Mouse (Mus musculus) spleen, postnatal 36 days (tissue): ENCODE data around the gene Elfn1.

ENCODE experiments used
- DNase-seq, 2 experiments: peaks; one replicate each; pipeline ENCODE4 v3.0.0; 2022; ENCODE audit warnings: low spot score in 2 of 2, mixed read lengths in 1 of 2

The Elfn1 gene

DNA sequence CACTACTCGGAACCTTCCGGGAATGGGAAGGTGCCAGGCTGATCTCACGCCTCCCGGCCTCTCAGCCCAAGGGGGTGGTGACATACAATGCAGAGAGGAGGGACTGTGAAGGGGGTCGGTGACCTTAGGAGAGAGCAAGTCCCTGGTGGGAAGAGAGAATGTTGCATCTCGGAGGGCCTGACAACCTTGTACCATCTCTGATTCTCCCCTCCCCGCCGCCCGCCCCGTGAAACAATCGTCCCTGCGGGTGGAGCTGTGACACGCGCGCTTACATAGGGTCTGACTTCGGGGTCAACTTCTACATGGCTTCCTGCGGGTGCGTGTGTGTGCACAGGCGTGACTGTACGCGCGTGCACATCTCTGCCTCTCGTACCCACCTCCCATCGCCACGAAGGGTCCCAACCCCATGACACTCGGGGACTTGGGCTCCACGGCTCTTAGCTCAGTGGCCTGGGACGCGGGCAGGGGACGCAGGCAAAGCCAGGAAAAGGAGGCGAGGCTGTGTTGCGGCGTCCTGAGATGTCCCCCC lies at the start of gene Elfn1:
TSS of gene Elfn1 (plus strand) at position 230 of the 529 bp plus-strand sequence.
- DNase-seq: no peak

GRCm38 (mm10) chr5:139860328-139861104 lies 47.2 kb upstream of the Elfn1 start:
- no peak for DNase-seq

DNA sequence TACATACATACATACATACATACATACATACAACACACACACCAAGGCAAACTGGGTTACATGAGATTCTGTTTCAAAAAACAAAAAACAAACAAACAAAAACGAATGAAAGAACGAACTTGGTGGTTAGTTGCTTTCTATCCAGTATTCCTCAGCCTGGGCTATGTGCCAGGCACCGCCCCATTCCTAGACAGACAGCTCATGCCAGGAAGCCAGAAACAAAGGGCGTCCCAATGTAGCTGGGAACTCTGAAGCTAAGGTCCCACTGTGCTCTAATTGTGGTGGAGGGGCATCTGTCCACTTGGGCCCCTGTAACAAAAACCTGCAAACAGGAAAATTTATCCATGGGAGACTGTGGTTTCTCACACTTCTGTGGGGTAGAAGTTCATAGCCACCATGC lies 45.0 kb upstream of the Elfn1 start:
- DNase-seq: no peak

- DNase-seq: no peak
Observed at GRCm38 (mm10) chr5:139870886-139871285, 36.9 kb upstream of the Elfn1 start.

DNA sequence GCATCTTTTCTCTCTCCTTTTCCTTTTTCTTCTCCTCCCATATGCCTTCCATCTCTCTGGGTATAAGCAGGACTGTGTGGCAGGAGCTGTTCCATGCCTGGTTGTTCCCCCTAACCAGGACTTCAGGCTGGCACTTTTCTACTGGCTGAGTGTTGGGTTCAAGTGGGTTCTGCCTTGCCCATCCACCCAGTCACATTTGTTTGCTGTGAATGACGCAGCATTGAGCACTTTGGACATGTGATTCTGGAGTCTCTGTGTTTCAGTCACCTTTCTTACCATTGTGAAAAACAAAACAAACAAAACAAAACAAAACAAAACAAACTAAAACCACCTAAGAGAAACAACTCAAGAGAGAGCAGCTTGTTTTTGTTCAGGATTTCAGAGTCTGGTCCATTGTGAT lies 36.2 kb upstream of the Elfn1 start:
- DNase-seq: no peak

- DNase-seq: no peak
Observed at GRCm38 (mm10) chr5:139877563-139877962, 30.2 kb upstream of the Elfn1 start.

- no peak for DNase-seq
Observed at GRCm38 (mm10) chr5:139879694-139880093, 28.0 kb upstream of the Elfn1 start.

- no peak for DNase-seq
Observed at GRCm38 (mm10) chr5:139881161-139881560, 26.6 kb upstream of the Elfn1 start.

DNA sequence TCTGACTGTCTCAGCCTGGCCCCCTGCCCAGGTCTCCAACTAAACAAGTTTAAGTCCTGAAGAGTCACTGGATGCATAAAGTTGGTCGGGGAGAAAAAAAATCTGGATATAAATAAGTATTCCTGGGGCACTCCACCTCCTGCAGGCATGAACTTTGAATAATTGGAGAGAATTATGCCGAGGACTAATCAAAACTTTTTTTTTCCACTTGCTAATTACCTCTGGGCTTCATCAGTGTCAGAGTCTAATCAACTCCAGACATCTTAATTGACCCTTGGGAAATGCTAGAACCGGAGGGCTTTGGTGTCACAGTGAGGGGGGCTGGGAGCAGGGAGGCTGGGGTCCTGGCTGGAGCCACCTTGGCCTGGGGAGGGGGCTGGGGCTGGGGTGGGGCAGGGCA lies 19.1 kb upstream of the Elfn1 start:
- no peak for DNase-seq

- DNase-seq: no peak
Observed at GRCm38 (mm10) chr5:139889370-139889769, 18.4 kb upstream of the Elfn1 start.

DNA sequence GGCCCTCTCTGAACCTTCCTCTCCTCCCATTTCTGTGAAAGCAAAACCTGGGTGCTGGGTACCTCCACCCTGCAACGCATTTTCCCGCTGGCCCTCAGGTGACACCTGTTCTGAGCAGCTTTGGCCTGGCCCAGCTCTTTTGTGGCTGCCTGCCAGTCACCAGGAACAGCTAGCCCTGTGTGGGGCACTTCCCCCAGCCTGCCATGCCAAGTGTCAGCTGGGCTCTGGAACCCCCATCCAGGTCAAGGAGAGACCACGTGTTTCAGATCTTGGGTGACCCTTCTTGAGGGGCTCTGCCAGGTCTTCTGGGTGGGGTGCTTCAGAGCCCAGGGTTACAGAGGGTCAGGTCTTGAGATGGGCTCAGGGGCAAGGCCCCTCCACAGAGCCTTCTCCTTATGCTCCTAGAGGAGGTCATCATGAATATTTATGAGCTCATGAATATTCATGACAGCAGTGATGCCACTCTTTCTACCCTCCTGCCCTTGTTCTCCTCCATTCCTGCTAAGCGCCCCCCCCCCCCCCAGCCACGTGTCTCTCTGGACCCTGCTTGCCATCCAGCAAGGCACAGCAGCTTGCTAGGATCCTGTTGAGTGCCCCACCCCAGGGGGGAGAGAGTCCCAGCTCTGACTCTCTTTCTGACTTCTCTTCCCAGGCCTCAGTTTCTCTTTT lies 15.3 kb upstream of the Elfn1 start:
- no peak for DNase-seq

DNA sequence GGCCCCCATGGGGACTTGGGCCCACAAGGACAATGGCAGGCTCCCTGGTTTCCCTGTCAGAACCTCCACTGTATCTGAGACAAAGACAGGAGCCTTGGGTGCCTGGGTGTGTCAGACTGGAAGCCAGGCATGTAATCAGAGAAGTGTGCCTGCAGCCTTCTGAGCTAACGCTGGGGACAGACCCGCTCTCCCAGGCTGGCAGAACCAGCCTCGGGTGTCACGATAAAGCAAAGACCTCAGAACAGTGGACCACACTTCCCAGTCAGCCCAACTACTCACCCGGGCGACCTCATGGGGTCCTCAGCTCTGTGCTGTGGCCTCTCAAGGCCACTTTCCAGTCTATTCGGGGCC lies 14.8 kb upstream of the Elfn1 start:
- no peak for DNase-seq

- DNase-seq: no peak
Observed at GRCm38 (mm10) chr5:139894025-139894508, 13.7 kb upstream of the Elfn1 start.

DNA sequence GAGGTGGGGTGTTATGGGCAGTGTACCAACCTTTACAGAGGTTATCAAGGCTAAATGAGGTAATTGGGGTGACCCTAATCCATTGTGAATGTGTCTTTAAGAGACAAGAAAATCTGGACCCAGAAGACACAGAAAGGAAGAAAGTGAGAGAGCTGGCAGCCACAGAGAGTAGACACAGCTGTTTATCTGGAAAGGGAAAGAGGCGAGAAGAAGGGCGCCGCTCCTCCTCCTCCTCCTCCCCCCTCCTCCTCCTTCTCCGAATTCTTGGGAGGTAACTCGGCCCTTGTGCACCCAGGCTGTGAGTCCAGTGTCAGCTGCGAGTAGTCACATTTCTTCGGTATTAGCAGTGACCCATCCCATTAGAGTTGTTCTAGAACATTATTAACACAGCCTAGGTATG lies 8.7 kb upstream of the Elfn1 start:
- no peak for DNase-seq

- DNase-seq: no peak
Observed at GRCm38 (mm10) chr5:139905121-139905520, 2.6 kb upstream of the Elfn1 start.

DNA sequence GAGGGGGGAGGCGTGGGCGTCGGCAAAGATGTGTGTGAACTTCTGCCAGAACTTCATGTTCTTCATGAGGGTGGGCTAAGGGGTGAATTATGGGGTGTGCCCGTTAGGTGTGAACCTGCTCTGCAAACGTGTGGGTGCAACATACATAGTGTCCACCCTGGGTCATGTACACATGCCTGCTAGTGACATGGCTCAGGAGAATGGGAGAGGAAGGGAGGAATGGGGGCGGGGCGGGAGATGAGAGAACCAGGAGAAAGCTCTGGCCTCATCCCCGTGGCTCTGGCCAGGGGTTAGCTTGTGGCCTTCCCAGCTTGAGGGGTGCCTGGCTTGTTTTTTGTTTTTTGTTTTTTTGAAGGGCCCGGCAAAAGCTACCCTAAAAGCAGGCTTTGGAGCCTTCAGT lies 1.2 kb upstream of the Elfn1 start:
- DNase-seq: no peak

DNA sequence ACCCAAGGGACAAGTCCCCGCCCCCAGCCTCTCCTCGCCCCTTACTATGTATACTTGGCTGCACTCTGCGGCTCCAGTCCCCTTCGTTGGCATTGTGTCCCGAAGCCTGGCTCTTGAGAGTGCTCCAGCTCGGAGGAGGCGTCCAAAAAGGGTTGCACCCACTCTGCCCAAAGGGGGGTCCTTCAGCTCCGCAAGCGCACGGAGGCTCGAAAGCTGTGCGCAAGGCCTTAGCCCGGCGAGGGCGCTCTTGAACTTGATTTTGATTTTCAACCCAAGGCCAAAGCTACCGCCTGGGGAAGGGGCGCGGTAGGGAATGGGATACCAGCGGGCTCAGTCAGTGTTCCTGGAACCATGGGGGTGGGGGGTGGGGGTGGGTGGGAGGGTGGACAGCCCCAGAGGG lies 502 bp upstream of the Elfn1 start:
- DNase-seq: no peak

DNA sequence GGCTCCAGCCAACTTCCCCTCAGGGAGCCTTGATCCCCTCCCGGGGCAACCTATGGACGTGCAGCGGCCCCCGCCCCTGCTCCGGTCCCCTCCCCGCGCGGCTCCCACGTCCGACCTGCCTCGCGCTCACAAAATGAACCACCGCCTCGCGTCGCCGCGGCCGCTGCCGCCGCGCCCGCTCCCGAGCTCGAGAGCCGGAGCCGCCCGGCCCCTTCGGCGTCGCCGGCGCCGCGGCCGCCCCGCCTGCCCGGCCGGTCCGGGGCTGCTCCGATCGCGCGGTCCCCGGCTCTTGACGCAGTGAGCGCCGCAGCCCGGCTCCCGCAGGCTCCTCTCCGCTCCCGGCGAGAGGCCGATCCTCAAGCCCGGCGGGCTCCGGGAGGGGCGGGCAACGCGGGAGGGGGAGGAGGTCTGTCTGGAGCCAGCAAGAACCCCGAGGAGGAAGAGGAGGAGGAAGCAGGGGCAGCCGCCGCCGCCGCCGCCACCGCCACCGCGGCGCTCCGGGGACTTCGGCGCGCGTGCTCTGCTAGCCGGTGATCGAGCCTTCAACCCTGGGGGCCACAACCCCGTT lies 584 bp downstream of the Elfn1 start:
- no peak for DNase-seq

DNA sequence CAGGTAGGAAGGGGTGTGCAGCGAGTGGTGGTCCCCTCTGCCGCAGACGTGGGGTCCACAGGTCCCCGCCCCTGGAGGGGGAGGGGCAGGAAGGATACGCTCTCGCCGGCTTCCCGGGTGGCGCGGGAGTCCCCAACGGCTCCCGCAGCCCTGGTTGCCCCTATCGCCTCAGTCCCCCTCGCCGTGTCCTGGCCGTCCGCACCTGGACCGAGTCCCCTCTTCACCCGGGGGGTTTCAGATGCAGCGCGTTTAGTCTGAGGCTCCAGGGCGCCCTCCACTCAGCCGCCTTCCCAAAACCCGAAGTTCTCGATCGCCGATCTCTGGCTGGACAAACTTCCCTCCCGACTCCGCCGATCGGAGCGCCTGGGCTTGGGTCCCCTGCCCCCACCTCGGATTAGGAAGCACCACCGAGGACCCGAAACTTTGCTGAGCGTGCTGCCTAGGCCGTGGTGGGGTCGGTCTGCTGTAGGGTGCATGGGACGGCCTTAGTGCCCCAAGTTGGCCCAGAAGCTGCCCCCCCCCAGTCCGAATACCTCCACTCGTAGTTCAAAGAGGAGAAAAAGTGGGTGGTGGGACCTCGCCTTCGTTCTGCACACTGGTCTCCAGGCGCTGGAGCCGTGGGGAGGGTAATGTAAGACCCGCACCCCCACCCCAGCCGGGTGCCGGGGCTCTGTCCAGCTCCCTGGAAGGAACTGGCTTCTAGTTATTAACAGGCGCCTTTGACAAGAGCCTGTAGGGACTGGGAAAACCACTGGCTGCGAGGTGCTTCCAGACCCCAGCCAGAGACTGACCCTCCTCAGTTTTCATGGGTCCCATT lies 1.3 kb downstream of the Elfn1 start:
- DNase-seq: no peak

- no peak for DNase-seq
Observed at GRCm38 (mm10) chr5:139909710-139910550, 2.2 kb downstream of the Elfn1 start.

DNA sequence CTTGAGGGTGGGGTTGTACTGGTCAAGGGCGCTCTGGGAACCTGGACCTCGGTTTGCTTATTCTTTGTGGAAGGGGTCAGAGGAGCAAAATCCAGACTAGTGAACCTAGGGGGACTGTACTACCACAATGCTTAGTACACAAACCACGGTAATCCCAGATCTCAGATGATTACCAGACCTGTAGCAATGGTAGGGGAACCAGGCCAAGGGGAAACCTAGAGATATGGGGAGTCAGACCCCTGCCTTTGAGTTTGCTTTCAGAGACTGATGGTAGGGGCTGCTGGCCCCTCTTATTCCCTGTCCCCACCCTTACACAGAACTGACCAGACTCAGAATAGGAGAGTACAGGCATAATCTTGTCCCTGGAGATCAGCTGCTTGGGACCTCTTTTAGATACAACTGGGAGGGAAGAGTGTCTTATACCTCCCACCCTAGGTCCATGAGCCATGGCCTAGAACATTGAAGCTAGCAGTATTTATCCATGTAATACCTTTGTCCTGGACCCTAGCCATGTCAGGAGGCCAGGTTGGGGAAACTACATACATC lies 3.1 kb downstream of the Elfn1 start:
- no peak for DNase-seq
